Mouse (Mus musculus): ENCODE measurements around the gene Nit1.

Gene Nit1

DNA sequence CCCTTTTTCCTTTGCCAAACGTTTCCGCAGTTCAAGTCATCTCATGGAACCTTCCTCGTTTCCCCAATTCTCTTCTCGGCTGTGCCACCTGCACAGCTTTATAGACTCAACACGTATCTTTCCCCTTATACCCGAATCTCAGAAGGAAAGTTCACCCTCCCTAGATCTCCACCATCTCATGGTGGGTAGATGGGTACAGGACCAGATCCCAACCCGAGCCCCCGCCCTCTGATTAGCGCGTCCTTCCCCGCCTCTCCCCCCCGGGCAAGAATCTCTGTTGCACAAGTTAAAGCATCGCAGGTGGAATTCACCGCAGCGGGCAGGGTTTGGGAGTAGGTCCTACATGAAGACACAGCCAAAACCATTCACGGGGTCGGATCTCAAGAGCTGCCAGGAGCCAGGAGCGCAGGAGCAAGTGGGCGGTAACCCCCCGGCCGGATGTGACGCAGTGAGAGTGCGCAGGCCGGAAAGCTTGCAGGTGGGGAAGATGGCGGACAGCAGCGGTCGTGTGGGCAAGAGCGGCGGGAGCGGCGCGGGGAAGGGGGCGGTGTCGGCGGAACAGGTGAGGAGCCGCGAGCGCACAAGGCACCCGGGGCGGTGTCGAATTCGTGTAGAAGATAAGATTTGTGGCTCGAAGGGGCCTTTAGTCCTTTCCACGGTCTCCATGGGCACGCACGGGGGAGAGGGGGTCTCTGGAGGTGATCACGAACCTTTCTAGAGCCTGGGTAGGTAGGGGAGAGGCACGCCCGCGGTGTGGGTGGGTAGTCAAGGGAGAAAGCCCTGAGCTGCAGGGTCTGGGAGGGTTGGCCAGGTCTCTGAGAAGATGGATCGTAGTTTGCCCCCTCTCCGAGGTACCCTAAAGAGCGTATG, at the start of gene Nit1, which contains the start of gene Pfdn2:
Nit1 (minus strand) TSS at position 422 of the 870 bp plus-strand sequence.
Pfdn2 (plus strand) TSS at position 446 of the 870 bp plus-strand sequence.
- peak; percentile 85 for DNase-seq (ENCODE audit: low spot score)

DNA sequence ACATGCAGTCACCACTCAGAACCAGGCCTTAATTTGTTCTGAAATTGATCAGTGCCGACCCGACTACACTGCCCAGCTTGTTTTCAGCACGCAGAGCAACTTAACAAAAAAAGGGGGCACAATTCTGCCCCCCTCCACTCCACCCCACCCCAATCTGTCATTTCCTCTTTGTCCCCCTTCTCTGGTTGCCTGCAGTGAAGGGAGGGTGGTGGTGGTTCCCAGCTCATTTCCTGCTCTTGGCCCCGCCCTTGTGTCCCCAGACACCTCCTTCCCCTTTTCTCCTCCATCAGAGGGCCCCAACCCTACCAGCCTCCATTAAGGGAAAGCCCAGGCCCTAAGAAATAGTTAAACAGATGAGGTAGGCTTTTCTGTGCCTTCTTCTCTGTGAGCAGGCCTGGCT, 44.7 kb upstream of the Nit1 start:
- no peak for DNase-seq (ENCODE audit: low spot score)

GRCm38 (mm10) chr1:171388376-171389102, 43.1 kb upstream of the Nit1 start, which contains the start of gene Arhgap30:
Arhgap30 (plus strand) TSS chr1:171388954.
- DNase-seq (ENCODE audit: low spot score) = peak; percentile 12

GRCm38 (mm10) chr1:171387099-171387498, 41.7 kb upstream of the Nit1 start:
- no peak for DNase-seq (ENCODE audit: low spot score)

- DNase-seq (ENCODE audit: low spot score) = no peak
Observed at GRCm38 (mm10) chr1:171385171-171385570, 39.7 kb upstream of the Nit1 start.

DNA sequence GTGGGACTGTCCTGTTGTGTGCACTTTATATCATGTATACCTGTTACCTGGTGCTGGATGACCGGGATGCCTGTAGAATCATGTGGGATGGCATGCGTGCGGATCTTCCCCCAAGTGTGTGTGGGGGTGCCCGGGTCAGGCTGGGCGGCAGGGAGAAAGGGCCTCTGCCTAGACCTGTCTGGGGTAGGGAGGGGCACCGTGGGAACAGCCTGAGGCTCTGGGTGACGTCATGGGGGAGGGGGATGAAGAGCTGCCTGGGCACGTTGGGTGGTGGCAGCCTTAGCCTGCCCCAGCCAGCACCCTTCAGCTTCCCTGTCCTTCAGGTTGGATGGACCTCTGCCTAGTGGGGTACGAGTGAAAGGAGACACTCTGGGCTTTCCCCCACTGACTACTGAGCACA, 38.9 kb upstream of the Nit1 start:
- DNase-seq (ENCODE audit: low spot score) = no peak

DNA sequence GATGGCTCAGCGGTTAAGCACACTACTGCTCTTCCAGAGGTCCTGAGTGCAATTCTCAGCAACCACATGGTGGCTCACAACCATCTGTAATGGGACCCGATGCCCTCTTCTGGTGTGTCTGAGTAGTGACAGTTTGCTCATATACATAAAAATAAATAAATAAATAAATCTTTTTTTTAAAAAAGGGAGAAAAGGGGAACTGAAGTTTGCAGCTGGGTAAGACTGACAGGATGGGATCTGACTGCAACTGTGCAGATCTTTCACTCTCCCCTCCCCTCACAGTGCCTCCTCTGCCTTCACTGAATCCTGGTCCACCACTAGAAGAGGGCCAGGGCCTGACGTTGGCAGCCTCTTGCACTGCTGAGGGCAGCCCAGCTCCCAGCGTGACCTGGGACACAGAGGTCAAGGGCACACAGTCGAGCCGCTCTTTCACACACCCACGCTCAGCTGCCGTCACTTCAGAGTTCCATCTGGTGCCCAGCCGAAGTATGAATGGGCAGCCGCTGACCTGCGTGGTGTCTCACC, 36.7 kb upstream of the Nit1 start:
- no peak for DNase-seq (ENCODE audit: low spot score)

- peak; percentile 30 for DNase-seq (ENCODE audit: low spot score)
Observed at GRCm38 (mm10) chr1:171379935-171380599, 34.6 kb upstream of the Nit1 start.

- no peak for DNase-seq (ENCODE audit: low spot score)
Observed at GRCm38 (mm10) chr1:171378298-171378697, 32.9 kb upstream of the Nit1 start.

GRCm38 (mm10) chr1:171375646-171376097, 30.2 kb upstream of the Nit1 start:
- no peak for DNase-seq (ENCODE audit: low spot score)

GRCm38 (mm10) chr1:171373946-171374345, 28.5 kb upstream of the Nit1 start:
- no peak for DNase-seq (ENCODE audit: low spot score)

DNA sequence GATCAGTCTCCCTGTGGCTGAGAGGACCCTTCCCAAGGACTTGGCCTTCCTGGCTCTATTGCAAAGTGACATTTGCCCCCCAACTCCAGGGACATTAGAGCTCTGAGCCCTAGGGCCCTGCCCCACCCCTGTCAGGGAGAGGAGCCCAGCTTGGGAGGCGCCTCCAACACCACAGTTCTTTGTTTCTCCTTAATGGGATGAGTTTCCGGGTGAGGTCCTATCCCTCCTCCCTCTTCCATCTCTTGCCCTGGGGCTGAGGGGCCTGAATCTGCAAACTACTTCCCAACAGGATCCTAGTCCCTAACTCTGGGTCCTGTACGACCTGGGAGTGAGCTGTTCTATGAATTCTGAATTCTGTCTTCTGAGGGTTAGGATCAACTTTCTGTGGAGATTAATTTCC, 27.4 kb upstream of the Nit1 start:
- DNase-seq (ENCODE audit: low spot score) = no peak

DNA sequence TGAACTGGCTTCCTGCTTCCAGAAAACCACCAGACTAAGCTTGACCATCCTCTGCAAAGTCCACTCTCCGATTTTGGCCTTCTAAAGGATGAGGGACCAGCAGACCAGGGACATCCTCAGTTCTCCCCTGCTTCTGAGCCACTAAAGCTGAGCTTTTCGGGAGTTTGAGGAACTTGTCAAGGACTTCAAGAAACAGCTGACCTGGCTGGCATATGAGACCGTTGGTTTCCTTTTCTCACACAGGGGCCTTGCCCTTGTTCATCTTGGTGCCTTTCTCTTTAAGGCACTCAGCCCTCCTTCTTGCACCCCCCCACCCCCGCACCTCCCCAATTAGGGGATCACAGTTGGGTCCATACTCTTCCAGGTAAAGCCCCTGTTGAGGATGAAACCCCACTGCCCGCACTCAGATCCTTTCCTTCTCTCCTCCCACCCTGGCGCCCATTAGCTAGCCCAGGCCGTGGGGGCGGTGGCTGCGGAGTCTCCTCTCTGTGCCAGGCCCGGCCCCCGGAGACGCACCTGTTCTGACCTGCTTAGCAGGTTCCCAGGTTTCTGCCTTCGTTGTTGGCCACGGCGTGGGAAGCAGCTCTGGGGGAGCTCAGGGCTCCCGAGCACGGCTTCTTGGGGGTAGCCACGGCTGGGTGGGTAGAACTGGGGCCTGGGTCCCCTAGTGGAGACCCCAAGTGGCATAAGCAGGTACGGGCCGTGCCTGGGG, 24.6 kb upstream of the Nit1 start, which contains the start of gene Nectin4:
Nectin4 (plus strand) TSS at position 255 of the 712 bp plus-strand sequence.
- no peak for DNase-seq (ENCODE audit: low spot score)

DNA sequence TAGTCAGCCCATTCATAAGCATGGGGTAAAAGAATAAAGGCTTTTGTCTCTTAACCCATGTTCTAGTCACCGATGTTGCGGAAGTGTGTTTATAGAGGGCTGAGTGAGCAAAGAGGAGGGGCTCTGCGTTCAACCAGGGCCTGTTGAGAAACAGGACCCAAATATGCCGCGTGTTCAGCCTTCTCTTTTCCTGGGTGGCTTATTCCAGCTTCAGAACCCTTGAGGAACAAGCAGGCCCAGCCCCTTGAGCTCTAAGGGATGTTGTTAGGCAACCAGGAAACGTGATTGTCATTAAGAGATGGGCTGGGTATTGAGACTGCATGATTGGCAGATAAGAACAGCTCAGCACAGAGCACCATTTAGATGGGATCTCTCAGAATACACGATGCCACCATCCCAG, 20.5 kb upstream of the Nit1 start:
- no peak for DNase-seq (ENCODE audit: low spot score)

DNA sequence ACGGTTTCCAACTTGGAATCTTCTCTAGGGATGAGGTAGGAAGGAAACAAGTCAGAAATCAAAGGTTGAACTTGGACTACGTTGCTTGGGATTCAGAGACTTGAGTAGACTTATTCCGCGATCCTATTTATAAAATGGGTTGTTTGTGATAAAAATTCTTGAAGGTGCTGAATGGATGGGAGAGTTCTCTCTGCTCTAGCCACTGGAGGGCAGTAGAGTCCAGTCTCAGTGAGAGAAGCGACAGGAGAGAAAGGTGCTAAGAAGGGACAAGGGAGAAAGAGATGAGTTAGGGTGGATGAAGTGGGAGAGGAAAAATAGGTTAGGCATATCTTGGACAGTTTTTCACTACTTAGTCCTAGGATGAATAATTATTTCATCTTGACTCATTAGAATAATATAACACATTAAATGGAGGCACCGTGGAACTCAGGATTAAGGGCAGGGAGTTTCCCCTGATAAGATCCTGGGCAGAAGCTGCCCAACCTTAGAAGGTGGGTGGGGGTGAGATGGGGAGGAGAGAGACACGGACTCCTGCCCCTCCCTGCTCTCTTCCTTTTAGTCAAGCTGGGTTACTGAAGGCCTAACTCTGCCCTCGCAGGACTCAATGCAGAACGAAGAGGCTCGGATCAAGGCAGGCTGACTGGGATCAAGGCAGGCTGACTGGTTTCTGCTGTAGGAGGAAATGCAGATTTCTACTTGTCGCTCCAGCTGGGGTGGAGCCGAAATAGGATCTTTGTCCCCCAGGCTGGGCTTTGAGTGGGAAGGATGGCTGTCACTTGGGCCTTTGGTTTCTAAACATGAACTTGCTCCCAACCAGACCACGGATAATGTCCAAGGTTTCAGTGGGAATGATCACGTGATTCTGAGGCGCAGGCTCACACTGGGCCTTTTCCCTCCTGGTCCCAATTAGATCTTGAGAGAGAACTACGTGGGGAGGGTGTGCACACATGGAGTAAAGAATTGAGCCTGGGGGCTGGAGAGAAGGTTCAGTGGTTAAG, 16.0 kb upstream of the Nit1 start:
- DNase-seq (ENCODE audit: low spot score) = no peak

DNA sequence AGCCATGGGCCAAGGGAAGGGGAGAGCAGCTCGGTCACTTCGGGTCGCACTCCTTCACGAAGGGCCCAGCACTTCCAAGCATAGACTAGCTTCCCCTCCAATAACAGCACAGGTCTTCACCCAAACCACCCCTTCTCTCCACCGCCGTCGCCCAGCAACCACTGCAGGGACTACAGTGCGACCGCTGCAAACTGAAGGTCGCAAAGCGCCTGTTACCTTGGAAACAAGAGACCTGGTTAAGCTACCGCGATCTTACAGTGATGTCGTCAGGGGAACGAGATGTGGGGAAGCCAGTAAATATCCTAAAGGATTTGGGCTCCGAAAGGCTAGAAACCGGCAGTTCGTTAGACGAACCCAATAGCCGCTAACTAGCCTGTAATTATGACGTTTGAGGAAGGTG, 15.2 kb upstream of the Nit1 start, which contains the start of gene Klhdc9:
Klhdc9 (minus strand) TSS at position 143 of the 400 bp plus-strand sequence.
- DNase-seq (ENCODE audit: low spot score) = peak; percentile 82

DNA sequence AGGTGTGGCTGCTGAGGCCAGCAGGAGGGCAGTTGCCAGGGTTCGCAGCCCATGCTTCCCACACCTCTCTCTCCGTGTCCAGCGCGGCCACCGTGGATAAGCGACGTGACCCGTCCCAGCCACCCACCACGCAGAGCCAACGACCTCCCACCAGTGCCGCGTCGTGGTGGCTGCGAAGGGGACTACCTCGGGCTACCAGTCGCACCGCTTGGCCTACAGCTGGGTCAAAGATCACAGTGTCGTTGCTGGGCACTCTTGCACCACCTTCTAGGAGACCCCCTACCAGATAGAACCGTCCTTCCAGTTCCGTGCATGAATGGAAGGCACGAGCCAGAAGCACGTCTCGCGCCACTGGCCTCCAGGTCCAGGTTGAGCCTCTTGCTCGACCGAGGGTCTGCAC, 14.8 kb upstream of the Nit1 start:
- no peak for DNase-seq (ENCODE audit: low spot score)

GRCm38 (mm10) chr1:171358421-171358820, 13.0 kb upstream of the Nit1 start:
- DNase-seq (ENCODE audit: low spot score) = no peak

DNA sequence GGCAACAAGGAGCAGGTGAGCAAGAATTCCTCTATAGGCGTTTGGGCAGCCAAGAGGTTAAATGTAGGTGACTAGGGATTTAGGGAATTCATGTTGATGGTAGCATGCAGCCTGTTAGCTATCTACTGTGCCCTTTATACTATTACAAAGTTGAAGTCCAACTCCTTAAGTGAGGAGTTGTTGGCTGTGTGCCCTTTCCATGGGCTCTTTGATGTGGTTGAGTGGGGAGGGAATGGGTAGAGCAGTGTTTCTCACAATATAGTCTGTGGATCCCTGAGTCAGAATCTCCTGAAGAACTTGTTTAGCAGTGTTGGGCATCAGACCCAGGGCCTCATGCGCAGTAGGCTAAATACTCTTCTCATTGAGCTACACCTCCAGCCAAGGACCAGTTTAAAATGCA, 11.4 kb upstream of the Nit1 start:
- DNase-seq (ENCODE audit: low spot score) = no peak

GRCm38 (mm10) chr1:171355812-171356340, 10.4 kb upstream of the Nit1 start:
- DNase-seq (ENCODE audit: low spot score) = no peak
